Mouse (Mus musculus): ENCODE measurements around the gene Pitpnm1.

Pitpnm1 gene

DNA sequence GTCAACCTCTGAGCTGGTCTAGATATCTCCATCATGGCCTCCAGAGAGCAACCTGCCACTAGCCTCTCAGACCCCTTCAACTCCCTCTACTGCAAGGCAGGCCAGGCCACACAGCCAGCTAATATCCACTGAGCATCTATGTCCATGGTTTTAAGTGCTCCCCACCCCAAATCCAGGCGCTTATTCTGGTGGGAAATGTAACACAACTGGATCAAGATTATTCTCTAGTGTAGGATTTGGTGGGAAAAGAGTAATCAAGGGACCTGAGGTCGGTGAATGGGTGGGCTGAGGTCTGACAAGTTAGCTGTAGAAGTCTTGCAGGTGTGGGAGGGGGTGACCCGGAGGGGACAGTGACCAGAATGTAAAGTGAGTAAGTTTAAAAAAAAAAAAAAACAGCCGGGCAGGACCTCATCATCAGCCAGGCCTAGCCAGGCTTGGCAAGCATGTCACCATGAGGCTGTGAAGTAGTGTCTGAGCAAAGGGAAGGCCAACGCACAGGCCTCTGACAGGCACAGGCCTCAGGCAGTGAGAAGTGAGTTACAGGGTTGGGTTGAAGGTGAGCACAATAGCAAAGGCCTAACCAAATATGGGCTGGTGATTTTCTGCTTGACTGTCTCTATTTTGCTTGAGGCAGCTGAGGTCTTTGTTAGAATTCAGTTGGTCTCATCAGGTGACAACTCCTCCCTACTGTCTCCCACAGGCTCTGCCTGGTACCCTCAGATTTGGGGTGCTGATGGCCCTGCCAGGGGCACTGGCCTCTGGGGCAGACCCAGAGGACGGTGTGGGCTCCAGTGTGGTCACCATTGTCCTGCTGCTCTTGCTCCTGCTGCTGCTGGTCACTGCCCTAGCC, 55.6 kb downstream of the Pitpnm1 start:
- DNase-seq (ENCODE audit: low spot score): no peak

DNA sequence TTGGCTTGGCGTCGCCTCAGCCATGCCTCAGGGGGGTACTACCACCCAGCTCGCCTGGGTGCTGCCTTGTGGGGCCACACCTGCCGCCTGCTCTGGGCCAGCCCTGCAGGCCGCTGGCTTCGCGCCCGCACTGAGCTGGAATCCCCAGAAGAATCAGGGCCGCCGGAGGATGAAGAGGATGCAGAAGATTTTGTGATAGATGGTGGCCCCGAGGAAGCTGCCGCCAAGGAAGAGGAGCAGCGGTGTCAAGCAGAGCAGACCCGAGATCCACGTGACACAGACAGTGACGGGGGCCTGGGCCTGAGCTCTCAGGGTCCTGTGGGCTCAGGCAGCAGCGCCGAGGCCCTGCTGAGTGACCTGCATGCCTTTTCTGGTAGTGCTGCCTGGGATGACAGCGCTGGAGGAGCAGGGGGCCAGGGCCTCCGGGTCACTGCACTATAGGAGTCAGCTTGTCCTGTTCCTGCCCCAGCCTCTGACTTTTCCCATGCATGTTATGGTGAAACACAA, 56.3 kb downstream of the Pitpnm1 start:
- no peak for DNase-seq (ENCODE audit: low spot score)

GRCm38 (mm10) chr19:4156771-4157170, 57.0 kb downstream of the Pitpnm1 start:
- DNase-seq (ENCODE audit: low spot score): no peak

DNA sequence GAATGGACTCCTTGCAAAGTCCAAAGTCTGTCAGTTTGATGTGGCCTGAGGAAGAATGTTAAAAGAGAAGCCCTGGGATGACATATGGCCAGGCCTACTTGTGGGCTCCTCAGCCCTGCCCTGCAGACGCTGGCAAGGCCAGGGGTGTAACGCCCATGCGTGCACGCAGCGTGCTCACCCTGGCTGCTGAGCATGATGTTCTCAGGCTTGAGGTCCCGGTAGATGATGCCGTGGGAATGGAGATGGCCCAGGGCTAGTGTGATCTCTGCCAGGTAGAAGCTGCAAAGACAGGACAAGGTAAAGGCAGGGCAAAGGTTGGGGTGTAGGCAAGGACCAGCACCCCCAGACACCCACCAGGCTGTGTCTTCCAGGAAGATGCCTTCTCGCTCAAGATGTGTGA, 59.3 kb downstream of the Pitpnm1 start:
- no peak for DNase-seq (ENCODE audit: low spot score)

DNA sequence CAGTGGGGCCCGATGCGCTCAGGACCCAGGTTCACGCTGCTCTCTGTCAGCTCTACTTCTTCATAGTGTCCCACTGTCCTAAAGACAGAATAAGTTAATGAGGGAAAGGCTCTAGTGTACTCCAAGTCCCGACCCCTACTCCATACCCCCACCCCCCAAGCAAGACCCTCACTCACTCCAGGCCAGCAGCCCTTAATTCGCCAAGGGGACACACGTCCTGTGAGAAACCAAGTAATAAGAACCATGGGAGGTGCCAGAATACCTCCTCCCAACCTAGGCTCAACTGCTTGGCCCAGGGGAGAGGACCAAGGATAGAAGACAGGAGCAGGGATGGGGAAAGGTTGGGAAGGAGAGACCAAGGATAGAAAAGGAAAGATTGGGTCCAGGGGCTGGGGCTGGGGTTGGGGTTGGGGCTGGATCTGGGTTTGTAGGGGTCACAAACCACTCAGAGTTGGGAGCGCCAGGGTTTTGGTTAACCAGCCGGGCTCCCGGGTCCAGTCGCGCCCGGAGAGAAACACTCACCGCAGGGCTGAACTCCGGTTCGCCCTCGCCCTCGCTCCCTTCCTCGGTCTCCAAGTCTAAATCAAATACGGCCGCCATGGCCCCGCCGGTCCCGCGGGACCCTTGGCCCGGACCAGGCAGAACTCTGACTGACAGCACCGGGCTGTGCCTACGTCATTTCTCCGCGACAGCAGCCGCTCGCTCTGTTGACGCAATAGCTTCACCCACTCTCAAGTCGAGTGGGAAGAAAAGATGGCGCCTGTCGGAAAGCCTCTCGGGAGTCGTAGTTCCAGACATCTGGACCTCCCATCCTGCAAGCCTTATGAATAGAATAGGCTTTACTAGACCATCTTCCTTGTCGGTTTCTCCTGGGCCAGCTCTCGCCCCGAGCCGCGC, 63.1 kb downstream of the Pitpnm1 start, which contains the start of gene Rps6kb2:
Gene Rps6kb2 (minus strand): TSS at position 709 of the 897 bp plus-strand sequence.
- peak; percentile 94 for DNase-seq (ENCODE audit: low spot score)

- no peak for DNase-seq (ENCODE audit: low spot score)
Measured at GRCm38 (mm10) chr19:4163543-4163887, 63.7 kb downstream of the Pitpnm1 start.
